Mouse (Mus musculus): ENCODE results near the gene Alg1. TPM values are rescaled to one million over a fixed set of nuclear protein-coding genes. Genes with fewer than 3 reads are reported as not detected.
"Not testable (repeated sequence)": the region's sequence is repeated elsewhere in the genome, so short reads cannot be mapped to it uniquely, and the experiment has no call there.

Gene Alg1
- polyA plus RNA-seq, 2 experiments, result 11.4 to 12.1 TPM

- Histone ChIP-seq H3K9me3 (ENCODE audit: control insufficient read depth, low read length) (no peaks in the 10 kb centered on the region), H3K4me1 (replicated peaks; ENCODE audit: control insufficient read depth in 2 of 2, insufficient read depth in 2 of 2, low read length in 1 of 2) (no peaks in the 10 kb centered on the region), H3K27ac (no peak overlapping the region), H3K27me3 (ENCODE audit: control insufficient read depth, insufficient read depth, low read length) (no peaks in the 10 kb centered on the region), H3K9ac (replicated peaks) (no peak overlapping the region), H3K4me2 (ENCODE audit: low read depth) (no peak overlapping the region), H3K4me3 (ENCODE audit: insufficient read depth in 1 of 2, low read depth in 2 of 2, low read length in 2 of 2) (no peak overlapping the region), H3K36me3 (replicated peaks; ENCODE audit: control insufficient read depth, insufficient read depth, low read depth) (no peaks in the 10 kb centered on the region)
- no peak for TF ChIP-seq CTCF (IDR thresholded peaks at IDR 0.05; ENCODE audit: low read depth)
- TF ChIP-seq EP300 (IDR thresholded peaks at IDR 0.05; ENCODE audit: low read depth), result no peak
- DNase-seq (ENCODE audit: low read depth in 3 of 3, low spot score in 3 of 3) (no peak), ATAC-seq (ENCODE audit: insufficient read depth) (no peak)
- WGBS (ENCODE audit: insufficient replicate concordance), result 55% methylated on average over 5 of the region's 5 CpGs
Measured at GRCm38 (mm10) chr16:5217341-5218133, 15.9 kb upstream of the Alg1 start.

GRCm38 (mm10) chr16:5221403-5221802, 12.0 kb upstream of the Alg1 start:
- H3K9ac ChIP-seq (replicated peaks), result no peak overlapping the region
- ATAC-seq (ENCODE audit: insufficient read depth) (no peak), DNase-seq (ENCODE audit: low read depth in 3 of 3, low spot score in 3 of 3) (no peak)
- no peaks in the 10 kb centered on the region for H3K27me3 ChIP-seq (ENCODE audit: control insufficient read depth, insufficient read depth, low read length)
- no peaks in the 10 kb centered on the region for H3K9me3 ChIP-seq (ENCODE audit: control insufficient read depth, low read length)
- H3K27ac ChIP-seq, result no peak overlapping the region
- H3K4me3 ChIP-seq (ENCODE audit: insufficient read depth in 1 of 2, low read depth in 2 of 2, low read length in 2 of 2), result no peak overlapping the region
- no peaks in the 10 kb centered on the region for H3K4me1 ChIP-seq (replicated peaks; ENCODE audit: control insufficient read depth in 2 of 2, insufficient read depth in 2 of 2, low read length in 1 of 2)
- no peaks in the 10 kb centered on the region for H3K36me3 ChIP-seq (replicated peaks; ENCODE audit: control insufficient read depth, insufficient read depth, low read depth)
- WGBS (ENCODE audit: insufficient replicate concordance), result 62% methylated on average over 4 of the region's 4 CpGs
- TF ChIP-seq EP300 (IDR thresholded peaks at IDR 0.05; ENCODE audit: low read depth), result no peak
- no peak for TF ChIP-seq CTCF (IDR thresholded peaks at IDR 0.05; ENCODE audit: low read depth)
- H3K4me2 ChIP-seq (ENCODE audit: low read depth), result no peak overlapping the region

GRCm38 (mm10) chr16:5222140-5222539, 11.3 kb upstream of the Alg1 start, which contains the start of gene AU021092:
Gene AU021092, minus strand, starts transcription at chr16:5222299.
- no peak for ATAC-seq (ENCODE audit: insufficient read depth)
- H3K9me3 ChIP-seq (ENCODE audit: control insufficient read depth, low read length), result no peaks in the 10 kb centered on the region
- no peaks in the 10 kb centered on the region for H3K27me3 ChIP-seq (ENCODE audit: control insufficient read depth, insufficient read depth, low read length)
- no peak within 1 kb of the TSS for H3K9ac ChIP-seq (replicated peaks)
- WGBS (ENCODE audit: insufficient replicate concordance), result 50% methylated on average over 6 of the region's 6 CpGs
- H3K36me3 ChIP-seq (replicated peaks; ENCODE audit: control insufficient read depth, insufficient read depth, low read depth), result no peaks in the 10 kb centered on the region
- no peak within 1 kb of the TSS for H3K4me3 ChIP-seq (ENCODE audit: insufficient read depth in 1 of 2, low read depth in 2 of 2, low read length in 2 of 2)
- H3K27ac ChIP-seq, result no peak within 1 kb of the TSS
- TF ChIP-seq CTCF (IDR thresholded peaks at IDR 0.05; ENCODE audit: low read depth) (no peak), EP300 (IDR thresholded peaks at IDR 0.05; ENCODE audit: low read depth) (no peak)
- no peaks in the 10 kb centered on the region for H3K4me1 ChIP-seq (replicated peaks; ENCODE audit: control insufficient read depth in 2 of 2, insufficient read depth in 2 of 2, low read length in 1 of 2)
- no peak for DNase-seq (ENCODE audit: low read depth in 3 of 3, low spot score in 3 of 3)
- H3K4me2 ChIP-seq (ENCODE audit: low read depth), result no peak within 1 kb of the TSS

GRCm38 (mm10) chr16:5226534-5226933, 6.9 kb upstream of the Alg1 start:
- not testable (repeated sequence) for H3K27ac ChIP-seq; H3K4me3 ChIP-seq (ENCODE audit: insufficient read depth in 1 of 2, low read depth in 2 of 2, low read length in 2 of 2); DNase-seq (ENCODE audit: low read depth in 3 of 3, low spot score in 3 of 3); H3K9me3 ChIP-seq (ENCODE audit: control insufficient read depth, low read length); H3K9ac ChIP-seq (replicated peaks); H3K4me1 ChIP-seq (replicated peaks; ENCODE audit: control insufficient read depth in 2 of 2, insufficient read depth in 2 of 2, low read length in 1 of 2); H3K27me3 ChIP-seq (ENCODE audit: control insufficient read depth, insufficient read depth, low read length); H3K4me2 ChIP-seq (ENCODE audit: low read depth); H3K36me3 ChIP-seq (replicated peaks; ENCODE audit: control insufficient read depth, insufficient read depth, low read depth); ATAC-seq (ENCODE audit: insufficient read depth)
- 13% methylated on average over 1 of the region's 1 CpGs for WGBS (ENCODE audit: insufficient replicate concordance)

- not testable (repeated sequence) for H3K36me3 ChIP-seq (replicated peaks; ENCODE audit: control insufficient read depth, insufficient read depth, low read depth); H3K9me3 ChIP-seq (ENCODE audit: control insufficient read depth, low read length); H3K4me1 ChIP-seq (replicated peaks; ENCODE audit: control insufficient read depth in 2 of 2, insufficient read depth in 2 of 2, low read length in 1 of 2); H3K27me3 ChIP-seq (ENCODE audit: control insufficient read depth, insufficient read depth, low read length); H3K9ac ChIP-seq (replicated peaks); H3K27ac ChIP-seq; DNase-seq (ENCODE audit: low read depth in 3 of 3, low spot score in 3 of 3); H3K4me3 ChIP-seq (ENCODE audit: insufficient read depth in 1 of 2, low read depth in 2 of 2, low read length in 2 of 2); H3K4me2 ChIP-seq (ENCODE audit: low read depth); ATAC-seq (ENCODE audit: insufficient read depth)
- WGBS (ENCODE audit: insufficient replicate concordance), result 73% methylated on average over 19 of the region's 19 CpGs
Measured at GRCm38 (mm10) chr16:5227501-5227900, 5.9 kb upstream of the Alg1 start.

- not testable (repeated sequence) for DNase-seq (ENCODE audit: low read depth in 3 of 3, low spot score in 3 of 3); H3K4me2 ChIP-seq (ENCODE audit: low read depth)
- 54% methylated on average over 3 of the region's 3 CpGs for WGBS (ENCODE audit: insufficient replicate concordance)
Measured at GRCm38 (mm10) chr16:5228103-5228502, 5.3 kb upstream of the Alg1 start.

More at GRCm38 (mm10) chr16:5228103-5228502, 5.3 kb upstream of the Alg1 start:
- H3K4me1 ChIP-seq (replicated peaks; ENCODE audit: control insufficient read depth in 2 of 2, insufficient read depth in 2 of 2, low read length in 1 of 2); H3K4me3 ChIP-seq (ENCODE audit: insufficient read depth in 1 of 2, low read depth in 2 of 2, low read length in 2 of 2); H3K36me3 ChIP-seq (replicated peaks; ENCODE audit: control insufficient read depth, insufficient read depth, low read depth); H3K9me3 ChIP-seq (ENCODE audit: control insufficient read depth, low read length); H3K27ac ChIP-seq; ATAC-seq (ENCODE audit: insufficient read depth); H3K27me3 ChIP-seq (ENCODE audit: control insufficient read depth, insufficient read depth, low read length); H3K9ac ChIP-seq (replicated peaks): not testable (repeated sequence)
